Mouse (Mus musculus) lung, embryonic 15.5 days (tissue): Measurements from ENCODE around the gene Baz2b. TPM values are rescaled to one million over a fixed set of nuclear protein-coding genes. Genes with fewer than 3 reads are reported as not detected.
"Not testable (repeated sequence)": the region's sequence is repeated elsewhere in the genome, so short reads cannot be mapped to it uniquely, and the experiment has no call there.

ENCODE experiments used
- ATAC-seq: fragments of 200-750 bp; cut with Nextera tagmentation; 2 replicates; pipeline ENCODE4 v1.8.0; 2017; ENCODE audit warnings: moderate number of reproducible peaks, borderline replicate concordance; ENCODE audit not compliant: low FRiP score, low TSS enrichment; ENCODE audit errors: extremely low read depth
- H3K27ac ChIP-seq: fragments of 300-500 bp; sonication (generic); 2 replicates; pipeline ENCODE4 v1.5.1; 2015; ENCODE audit warnings: moderate library complexity, mild to moderate bottlenecking, inconsistent platforms
- H3K27me3 ChIP-seq: fragments of 300-500 bp; sonication (generic); 2 replicates; pipeline ENCODE4 v1.6.1; 2015; ENCODE audit warnings: inconsistent platforms
- H3K36me3 ChIP-seq: fragments of 300-500 bp; sonication (generic); 2 replicates; pipeline ENCODE4 v1.6.1; 2015; ENCODE audit warnings: inconsistent platforms
- H3K4me1 ChIP-seq: fragments of 300-500 bp; sonication (generic); 2 replicates; pipeline ENCODE4 v1.6.1; 2015; ENCODE audit warnings: inconsistent platforms
- H3K4me2 ChIP-seq: fragments of 300-500 bp; sonication (generic); 2 replicates; pipeline ENCODE4 v1.6.1; 2015; ENCODE audit warnings: inconsistent platforms, mild to moderate bottlenecking, moderate library complexity
- H3K4me3 ChIP-seq: fragments of 300-500 bp; sonication (generic); 2 replicates; pipeline ENCODE4 v1.5.1; 2015; ENCODE audit warnings: mild to moderate bottlenecking, inconsistent platforms
- H3K9ac ChIP-seq: fragments of 300-500 bp; sonication (generic); 2 replicates; pipeline ENCODE4 v1.6.1; 2015; ENCODE audit warnings: inconsistent platforms
- H3K9me3 ChIP-seq: fragments of 300-500 bp; sonication (generic); 2 replicates; pipeline ENCODE4 v1.6.1; 2016; ENCODE audit warnings: inconsistent platforms
- WGBS: fragments of 180-500 bp; shearing (Covaris S2); methylation state at CpG from one replicate; pipeline ENCODE4 v1.1.7; 2015; 5-methylcytosine and 5-hydroxymethylcytosine counted together
- polyA plus RNA-seq: library from polyadenylated mRNA; unstranded; fragments of >200 nt; fragmentation: Nextera tagmentation; extraction: Ambion mirVana; gene quantifications from 2 replicates; pipeline ENCODE4 v1.2.1, GENCODE M21; 2015

Gene Baz2b
- polyA plus RNA-seq, 1 experiment from 2014 or later, result 56.9 TPM

- 74% methylated on average over 2 of the region's 2 CpGs for WGBS
- ATAC-seq, result no peak
- no peak overlapping the region for H3K4me2 ChIP-seq
- H3K9ac ChIP-seq, result no peak overlapping the region
- H3K4me3 ChIP-seq, result no peak overlapping the region
- no peaks in the 10 kb centered on the region for H3K36me3 ChIP-seq
- no peaks in the 10 kb centered on the region for H3K27me3 ChIP-seq
- H3K4me1 ChIP-seq, result no peaks in the 10 kb centered on the region
- H3K27ac ChIP-seq, result no peak overlapping the region
- no peaks in the 10 kb centered on the region for H3K9me3 ChIP-seq
These were observed 57.2 kb downstream of the Baz2b start for GRCm38 (mm10) chr2:60152481-60152880.

- 55% methylated on average over 5 of the region's 5 CpGs for WGBS
- Histone ChIP-seq H3K4me1 (0 out of 2 replicates have a peak, but pooled peaks cover 9% of the 10 kb centered on the region), H3K9me3 (no peaks in the 10 kb centered on the region), H3K9ac (no peak overlapping the region), H3K36me3 (no peaks in the 10 kb centered on the region), H3K4me2 (no peak overlapping the region), H3K27me3 (no peaks in the 10 kb centered on the region), H3K4me3 (no peak overlapping the region), H3K27ac (no peak overlapping the region)
- ATAC-seq, result no peak
These were observed 61.0 kb downstream of the Baz2b start for GRCm38 (mm10) chr2:60148651-60149050.

- no peak overlapping the region for H3K27ac ChIP-seq
- no peaks in the 10 kb centered on the region for H3K9me3 ChIP-seq
- H3K9ac ChIP-seq, result no peak overlapping the region
- 55% methylated on average over 3 of the region's 3 CpGs for WGBS
- no peaks in the 10 kb centered on the region for H3K27me3 ChIP-seq
- no peak for ATAC-seq
- H3K36me3 ChIP-seq, result no peaks in the 10 kb centered on the region
- H3K4me2 ChIP-seq, result no peak overlapping the region
- H3K4me3 ChIP-seq, result no peak overlapping the region
- 0 out of 2 replicates have a peak, but pooled peaks cover 9% of the 10 kb centered on the region for H3K4me1 ChIP-seq
These were observed 62.2 kb downstream of the Baz2b start for GRCm38 (mm10) chr2:60147428-60147827.

- H3K4me1 ChIP-seq, result 0 out of 2 replicates have a peak, but pooled peaks cover 9% of the 10 kb centered on the region
- H3K4me3 ChIP-seq, result no peak overlapping the region
- H3K9me3 ChIP-seq, result no peaks in the 10 kb centered on the region
- peak overlapping the region; percentile 15; the same call in 1 of the 2 replicates for H3K27ac ChIP-seq
- no peak for ATAC-seq
- H3K4me2 ChIP-seq, result no peak overlapping the region
- WGBS, result 49% methylated on average over 6 of the region's 6 CpGs
- no peak overlapping the region for H3K9ac ChIP-seq
- no peaks in the 10 kb centered on the region for H3K36me3 ChIP-seq
- H3K27me3 ChIP-seq, result no peaks in the 10 kb centered on the region
These were observed 63.9 kb downstream of the Baz2b start for GRCm38 (mm10) chr2:60145742-60146141.

- Histone ChIP-seq H3K9me3 (no peaks in the 10 kb centered on the region), H3K36me3 (no peaks in the 10 kb centered on the region), H3K4me2 (no peak overlapping the region), H3K4me3 (no peak overlapping the region), H3K4me1 (0 out of 2 replicates have a peak, but pooled peaks cover 9% of the 10 kb centered on the region), H3K27me3 (no peaks in the 10 kb centered on the region), H3K9ac (no peak overlapping the region), H3K27ac (no peak overlapping the region)
- 51% methylated on average over 5 of the region's 5 CpGs for WGBS
- ATAC-seq, result no peak
These were observed 66.3 kb downstream of the Baz2b start for GRCm38 (mm10) chr2:60143383-60143782.

GRCm38 (mm10) chr2:60142281-60142680, 67.4 kb downstream of the Baz2b start:
- ATAC-seq, result no peak
- Histone ChIP-seq H3K27ac (no peak overlapping the region), H3K9me3 (no peaks in the 10 kb centered on the region), H3K27me3 (no peaks in the 10 kb centered on the region), H3K9ac (no peak overlapping the region), H3K4me1 (0 out of 2 replicates have a peak, but pooled peaks cover 9% of the 10 kb centered on the region), H3K36me3 (no peaks in the 10 kb centered on the region), H3K4me2 (no peak overlapping the region), H3K4me3 (no peak overlapping the region)
- 64% methylated on average over 2 of the region's 2 CpGs for WGBS

- ATAC-seq, result no peak
- no peaks in the 10 kb centered on the region for H3K36me3 ChIP-seq
- H3K27me3 ChIP-seq, result no peaks in the 10 kb centered on the region
- H3K4me2 ChIP-seq, result no peak overlapping the region
- H3K27ac ChIP-seq, result no peak overlapping the region
- no peaks in the 10 kb centered on the region for H3K4me1 ChIP-seq
- H3K4me3 ChIP-seq, result no peak overlapping the region
- H3K9me3 ChIP-seq, result no peaks in the 10 kb centered on the region
- 22% methylated on average over 7 of the region's 7 CpGs for WGBS
- no peak overlapping the region for H3K9ac ChIP-seq
These were observed 70.9 kb downstream of the Baz2b start for GRCm38 (mm10) chr2:60138751-60139162.

- WGBS, result 58% methylated on average over 2 of the region's 2 CpGs
- ATAC-seq, result no peak
These were observed 73.8 kb downstream of the Baz2b start for GRCm38 (mm10) chr2:60135796-60136195.

GRCm38 (mm10) chr2:60134958-60135357, 74.7 kb downstream of the Baz2b start:
- H3K27me3 ChIP-seq, H3K9me3 ChIP-seq, H3K9ac ChIP-seq, H3K4me2 ChIP-seq, ATAC-seq, H3K4me1 ChIP-seq, H3K4me3 ChIP-seq, H3K36me3 ChIP-seq, H3K27ac ChIP-seq: not testable (repeated sequence)
- WGBS, result 91% methylated on average over 7 of the region's 7 CpGs

More at GRCm38 (mm10) chr2:60135796-60136195, 73.8 kb downstream of the Baz2b start:
- Histone ChIP-seq H3K9me3 (no peaks in the 10 kb centered on the region), H3K9ac (no peak overlapping the region), H3K27ac (no peak overlapping the region), H3K27me3 (no peaks in the 10 kb centered on the region), H3K36me3 (no peaks in the 10 kb centered on the region), H3K4me2 (no peak overlapping the region), H3K4me3 (no peak overlapping the region), H3K4me1 (no peaks in the 10 kb centered on the region)

GRCm38 (mm10) chr2:60133072-60133471, 76.6 kb downstream of the Baz2b start:
- no peak for ATAC-seq
- no peak overlapping the region for H3K4me3 ChIP-seq
- no peaks in the 10 kb centered on the region for H3K27me3 ChIP-seq
- H3K9me3 ChIP-seq, result no peaks in the 10 kb centered on the region
- H3K36me3 ChIP-seq, result no peaks in the 10 kb centered on the region
- H3K9ac ChIP-seq, result no peak overlapping the region
- no peak overlapping the region for H3K4me2 ChIP-seq
- 80% methylated on average over 2 of the region's 2 CpGs for WGBS
- H3K27ac ChIP-seq, result no peak overlapping the region
- H3K4me1 ChIP-seq, result no peaks in the 10 kb centered on the region

- Histone ChIP-seq H3K27me3 (no peaks in the 10 kb centered on the region), H3K4me3 (no peak overlapping the region), H3K27ac (no peak overlapping the region), H3K4me2 (no peak overlapping the region), H3K36me3 (no peaks in the 10 kb centered on the region), H3K9ac (no peak overlapping the region), H3K9me3 (no peaks in the 10 kb centered on the region), H3K4me1 (no peaks in the 10 kb centered on the region)
- ATAC-seq, result no peak
- WGBS, result 46% methylated on average over 10 of the region's 10 CpGs
These were observed 77.2 kb downstream of the Baz2b start for GRCm38 (mm10) chr2:60132269-60133042.

- Histone ChIP-seq H3K27me3 (no peaks in the 10 kb centered on the region), H3K36me3 (no peaks in the 10 kb centered on the region), H3K4me1 (0 out of 2 replicates have a peak, but pooled peaks cover 4% of the 10 kb centered on the region), H3K9ac (no peak overlapping the region), H3K4me2 (no peak overlapping the region), H3K9me3 (no peaks in the 10 kb centered on the region), H3K4me3 (no peak overlapping the region), H3K27ac (no peak overlapping the region)
- no peak for ATAC-seq
- whole genome bisulfite sequencing, result 91% methylated on average over 7 of the region's 7 CpGs
These were observed 81.0 kb downstream of the Baz2b start for GRCm38 (mm10) chr2:60128631-60129030.
